Mouse (Mus musculus): ENCODE results near the gene Ctnna2. TPM values are rescaled to one million over a fixed set of nuclear protein-coding genes. Genes with fewer than 3 reads are reported as not detected.

Ctnna2 gene
- 0.31 and 0.35 TPM in 2 replicates for polyA plus RNA-seq (2012; rRNA removed)

GRCm38 (mm10) chr6:77979241-77979961 is at the start of gene Ctnna2:
Gene Ctnna2, minus strand, starts transcription at chr6:77979699.

GRCm38 (mm10) chr6:77242601-77243406 is 736.7 kb downstream of the Ctnna2 start, which contains the start of gene Lrrtm1:
Gene Lrrtm1, plus strand, starts transcription at chr6:77242689.

